Mouse (Mus musculus): ENCODE data around the gene Zfp821. TPM values are rescaled to one million over a fixed set of nuclear protein-coding genes. Genes with fewer than 3 reads are reported as not detected.

Zfp821 gene
- total RNA-seq, 2 experiments from 2014 or later: 41.7 to 46.5 TPM

GRCm38 (mm10) chr8:109756849-109757248 is 51.5 kb downstream of the Zfp821 start:
- H3K27ac ChIP-seq: no peak overlapping the region
- no peak for TF ChIP-seq CTCF (IDR thresholded peaks at IDR 0.05)
- intact Hi-C loops (cut with DNase I): no loop called here
- H3K4me3 ChIP-seq: no peak overlapping the region
- DNase-seq (ENCODE audit: extremely low spot score in 1 of 2, low spot score in 2 of 2): no peak

GRCm38 (mm10) chr8:109759426-109759825 is 54.1 kb downstream of the Zfp821 start:
- no peak for DNase-seq (ENCODE audit: extremely low spot score in 1 of 2, low spot score in 2 of 2)
- H3K27ac ChIP-seq: no peak overlapping the region
- intact Hi-C loops (cut with DNase I): no loop called here
- no peak for TF ChIP-seq CTCF (IDR thresholded peaks at IDR 0.05)
- H3K4me3 ChIP-seq: no peak overlapping the region

GRCm38 (mm10) chr8:109760221-109760620 is 54.9 kb downstream of the Zfp821 start:
- Histone ChIP-seq H3K27ac (no peak overlapping the region), H3K4me3 (no peak overlapping the region)
- DNase-seq (ENCODE audit: extremely low spot score in 1 of 2, low spot score in 2 of 2): no peak
- TF ChIP-seq CTCF (IDR thresholded peaks at IDR 0.05): no peak
- intact Hi-C loops (cut with DNase I): no loop called here

- DNase-seq (ENCODE audit: extremely low spot score in 1 of 2, low spot score in 2 of 2): no peak
- Histone ChIP-seq H3K4me3 (no peak overlapping the region), H3K27ac (no peak overlapping the region)
- TF ChIP-seq CTCF (IDR thresholded peaks at IDR 0.05): no peak
- intact Hi-C loops (cut with DNase I): no loop called here
Observed at GRCm38 (mm10) chr8:109764031-109764430, 58.7 kb downstream of the Zfp821 start.

- no peak for TF ChIP-seq CTCF (IDR thresholded peaks at IDR 0.05)
- Histone ChIP-seq H3K4me3 (no peak overlapping the region), H3K27ac (no peak overlapping the region)
- DNase-seq (ENCODE audit: extremely low spot score in 1 of 2, low spot score in 2 of 2): no peak
- intact Hi-C loops (cut with DNase I): no loop called here
Observed at GRCm38 (mm10) chr8:109766081-109766480, 60.7 kb downstream of the Zfp821 start.

- no peak overlapping the region for H3K4me3 ChIP-seq
- H3K27ac ChIP-seq: no peak overlapping the region
- TF ChIP-seq CTCF (IDR thresholded peaks at IDR 0.05): no peak
- intact Hi-C loops (cut with DNase I): no loop called here
- DNase-seq (ENCODE audit: extremely low spot score in 1 of 2, low spot score in 2 of 2): no peak
Observed at GRCm38 (mm10) chr8:109773154-109773553, 67.8 kb downstream of the Zfp821 start.

Other genes starting within 250 kb of the Zfp821 start
- gene Pmfbp1, start 211.5 kb upstream of the Zfp821 start, total RNA-seq (2021): under 1 TPM; 0.32 to 0.42 TPM
- gene Dhx38, start 139.7 kb upstream of the Zfp821 start, total RNA-seq (2021): 10 to 100 TPM; 31.0 to 31.1 TPM
- gene Txnl4b, start 139.7 kb upstream of the Zfp821 start, total RNA-seq (2021): 10 to 100 TPM; 14.8 to 16.2 TPM
- not detected for gene Hp, start 126.4 kb upstream of the Zfp821 start, total RNA-seq (2021)
- gene Dhodh, start 96.9 kb upstream of the Zfp821 start, total RNA-seq (2021): 10 to 100 TPM; 14.0 to 18.6 TPM
- under 1 TPM; 0.68 to 0.91 TPM for gene Pkd1l3, start 91.0 kb upstream of the Zfp821 start, total RNA-seq (2021)
- 10 to 100 TPM; 70.0 to 72.1 TPM for gene Ist1, start 12.3 kb upstream of the Zfp821 start, total RNA-seq (2021)
- 10 to 100 TPM; 34.8 to 39.1 TPM for gene Atxn1l, start 32.2 kb downstream of the Zfp821 start, total RNA-seq (2021)
- gene Ap1g1, start 73.0 kb downstream of the Zfp821 start, total RNA-seq (2021): 10 to 100 TPM; 80.8 to 85.0 TPM
- gene Phlpp2, start 163.0 kb downstream of the Zfp821 start, total RNA-seq (2021): 10 to 100 TPM; 35.6 to 36.4 TPM

Measured in left cerebral cortex, adult 2 months (tissue).